Mouse (Mus musculus) heart, embryonic 10.5 days (tissue): Measurements from ENCODE around the gene Lefty1. TPM values are rescaled to one million over a fixed set of nuclear protein-coding genes. Genes with fewer than 3 reads are reported as not detected.
A peak's percentile ranks its signal among the peaks of the same experiment; 100 is the strongest.

Experiments used
- DNase-seq: peaks from one replicate; pipeline ENCODE4 v3.0.0-alpha.2; 2017; ENCODE audit warnings: low spot score
- H3K27ac ChIP-seq: fragments of 300-500 bp; sonication (generic); 2 replicates; pipeline ENCODE4 v1.5.1; 2016; ENCODE audit warnings: mild to moderate bottlenecking
- H3K27me3 ChIP-seq: fragments of 300-500 bp; sonication (generic); 2 replicates; pipeline ENCODE4 v1.6.1; 2016; ENCODE audit warnings: mild to moderate bottlenecking; ENCODE audit not compliant: poor library complexity, insufficient read depth, severe bottlenecking
- H3K36me3 ChIP-seq: fragments of 300-500 bp; sonication (generic); 2 replicates; pipeline ENCODE4 v1.6.1; 2016; ENCODE audit warnings: mild to moderate bottlenecking, moderate library complexity
- H3K4me1 ChIP-seq: fragments of 300-500 bp; sonication (generic); 2 replicates; pipeline ENCODE4 v1.6.1; 2016; ENCODE audit warnings: mild to moderate bottlenecking
- H3K4me3 ChIP-seq: fragments of 300-500 bp; sonication (generic); 2 replicates; pipeline ENCODE4 v1.5.1; 2016; ENCODE audit warnings: mild to moderate bottlenecking, moderate library complexity
- H3K9me3 ChIP-seq: fragments of 300-500 bp; sonication (generic); 2 replicates; pipeline ENCODE4 v1.6.1; 2016; ENCODE audit warnings: mild to moderate bottlenecking, moderate library complexity
- WGBS: fragments of 180-500 bp; shearing (Covaris S2); methylation state at CpG from one replicate; pipeline ENCODE4 v1.1.7; 2016; 5-methylcytosine and 5-hydroxymethylcytosine counted together
- polyA plus RNA-seq: library from polyadenylated mRNA; unstranded; fragments of >200 nt; fragmentation: Nextera tagmentation; extraction: Ambion mirVana; gene quantifications from 2 replicates; pipeline ENCODE4 v1.2.1, GENCODE M21; 2016

Gene Lefty1
- polyA plus RNA-seq, 1 experiment from 2014 or later: 0.89 TPM

- Histone ChIP-seq H3K4me1 (peaks cover 51% of the 10 kb centered on the region), H3K4me3 (no peak overlapping the region), H3K27ac (peak overlapping the region; percentile 71), H3K36me3 (peaks cover 30% of the 10 kb centered on the region; the same call in 1 of the 2 replicates), H3K9me3 (no peaks in the 10 kb centered on the region), H3K27me3 (peaks cover 34% of the 10 kb centered on the region)
- 33% methylated on average over 20 of the region's 20 CpGs for WGBS
- DNase-seq: peak; percentile 87
Measured at GRCm38 (mm10) chr1:180945001-180945980, 10.5 kb downstream of the Lefty1 start.

- Histone ChIP-seq H3K36me3 (peaks cover 35% of the 10 kb centered on the region; the same call in 1 of the 2 replicates), H3K27ac (no peak overlapping the region; the same call in 1 of the 2 replicates), H3K27me3 (peaks cover 22% of the 10 kb centered on the region), H3K4me1 (peaks cover 45% of the 10 kb centered on the region), H3K9me3 (no peaks in the 10 kb centered on the region), H3K4me3 (no peak overlapping the region)
- no peak for DNase-seq
- 87% methylated on average over 6 of the region's 6 CpGs for WGBS
Measured at GRCm38 (mm10) chr1:180946448-180946847, 11.6 kb downstream of the Lefty1 start.

- WGBS: 82% methylated on average over 6 of the region's 6 CpGs
- DNase-seq: no peak
- Histone ChIP-seq H3K27ac (no peak overlapping the region), H3K9me3 (no peaks in the 10 kb centered on the region), H3K27me3 (no peaks in the 10 kb centered on the region), H3K4me1 (no peaks in the 10 kb centered on the region), H3K4me3 (no peak overlapping the region), H3K36me3 (peaks cover 68% of the 10 kb centered on the region; the same call in 1 of the 2 replicates)
Measured at GRCm38 (mm10) chr1:180952085-180952746, 17.4 kb downstream of the Lefty1 start.

- Histone ChIP-seq H3K9me3 (no peaks in the 10 kb centered on the region), H3K27me3 (no peaks in the 10 kb centered on the region), H3K4me3 (no peak overlapping the region), H3K27ac (no peak overlapping the region), H3K36me3 (peaks cover 67% of the 10 kb centered on the region; the same call in 1 of the 2 replicates), H3K4me1 (no peaks in the 10 kb centered on the region)
- DNase-seq: no peak
- 83% methylated on average over 5 of the region's 5 CpGs for WGBS
Measured at GRCm38 (mm10) chr1:180952808-180953207, 18.0 kb downstream of the Lefty1 start.

- H3K27me3 ChIP-seq: no peaks in the 10 kb centered on the region
- no peak overlapping the region for H3K27ac ChIP-seq
- H3K4me3 ChIP-seq: no peak overlapping the region
- WGBS: 85% methylated on average over 8 of the region's 8 CpGs
- DNase-seq: no peak
- H3K9me3 ChIP-seq: no peaks in the 10 kb centered on the region
- no peaks in the 10 kb centered on the region for H3K4me1 ChIP-seq
- H3K36me3 ChIP-seq: peaks cover 68% of the 10 kb centered on the region
Measured at GRCm38 (mm10) chr1:180956401-180956800, 21.6 kb downstream of the Lefty1 start.

GRCm38 (mm10) chr1:180956973-180957381 is 22.2 kb downstream of the Lefty1 start:
- no peaks in the 10 kb centered on the region for H3K9me3 ChIP-seq
- H3K27me3 ChIP-seq: no peaks in the 10 kb centered on the region
- H3K27ac ChIP-seq: no peak overlapping the region
- peaks cover 72% of the 10 kb centered on the region for H3K36me3 ChIP-seq
- no peaks in the 10 kb centered on the region for H3K4me1 ChIP-seq
- no peak for DNase-seq
- H3K4me3 ChIP-seq: no peak overlapping the region
- WGBS: 58% methylated on average over 8 of the region's 8 CpGs

- Histone ChIP-seq H3K27ac (peak overlapping the region; percentile 16; the same call in 1 of the 2 replicates), H3K4me3 (no peak overlapping the region), H3K36me3 (peaks cover 79% of the 10 kb centered on the region), H3K27me3 (no peaks in the 10 kb centered on the region), H3K9me3 (no peaks in the 10 kb centered on the region), H3K4me1 (no peaks in the 10 kb centered on the region)
- DNase-seq: no peak
- 78% methylated on average over 3 of the region's 3 CpGs for WGBS
Measured at GRCm38 (mm10) chr1:180957989-180958388, 23.2 kb downstream of the Lefty1 start.

GRCm38 (mm10) chr1:180958797-180959196 is 24.0 kb downstream of the Lefty1 start:
- no peaks in the 10 kb centered on the region for H3K9me3 ChIP-seq
- DNase-seq: no peak
- no peak overlapping the region for H3K27ac ChIP-seq
- no peak overlapping the region for H3K4me3 ChIP-seq
- 58% methylated on average over 3 of the region's 3 CpGs for WGBS
- no peaks in the 10 kb centered on the region for H3K4me1 ChIP-seq
- H3K27me3 ChIP-seq: no peaks in the 10 kb centered on the region
- peaks cover 79% of the 10 kb centered on the region for H3K36me3 ChIP-seq

GRCm38 (mm10) chr1:180965786-180966185 is 31.0 kb downstream of the Lefty1 start:
- WGBS: 71% methylated on average over 3 of the region's 3 CpGs
- H3K27ac ChIP-seq: no peak overlapping the region
- peaks cover 24% of the 10 kb centered on the region for H3K4me1 ChIP-seq
- H3K27me3 ChIP-seq: no peaks in the 10 kb centered on the region
- peaks cover 65% of the 10 kb centered on the region for H3K36me3 ChIP-seq
- DNase-seq: no peak
- no peaks in the 10 kb centered on the region for H3K9me3 ChIP-seq
- no peak overlapping the region for H3K4me3 ChIP-seq

GRCm38 (mm10) chr1:180966542-180966941 is 31.7 kb downstream of the Lefty1 start:
- H3K4me3 ChIP-seq: no peak overlapping the region
- WGBS: 57% methylated on average over 3 of the region's 3 CpGs
- H3K36me3 ChIP-seq: peaks cover 59% of the 10 kb centered on the region
- H3K27me3 ChIP-seq: no peaks in the 10 kb centered on the region
- no peak for DNase-seq
- H3K4me1 ChIP-seq: peaks cover 24% of the 10 kb centered on the region
- no peaks in the 10 kb centered on the region for H3K9me3 ChIP-seq
- H3K27ac ChIP-seq: no peak overlapping the region

- WGBS: 80% methylated on average over 7 of the region's 7 CpGs
- H3K4me3 ChIP-seq: no peak overlapping the region
- no peaks in the 10 kb centered on the region for H3K27me3 ChIP-seq
- no peak overlapping the region for H3K27ac ChIP-seq
- no peaks in the 10 kb centered on the region for H3K9me3 ChIP-seq
- peaks cover 24% of the 10 kb centered on the region for H3K4me1 ChIP-seq
- no peak for DNase-seq
- H3K36me3 ChIP-seq: peaks cover 59% of the 10 kb centered on the region
Measured at GRCm38 (mm10) chr1:180967261-180967660, 32.4 kb downstream of the Lefty1 start.

- Histone ChIP-seq H3K4me1 (peaks cover 13% of the 10 kb centered on the region), H3K4me3 (no peak overlapping the region), H3K36me3 (peaks cover 27% of the 10 kb centered on the region), H3K27me3 (no peaks in the 10 kb centered on the region), H3K9me3 (no peaks in the 10 kb centered on the region), H3K27ac (no peak overlapping the region)
- 83% methylated on average over 10 of the region's 11 CpGs for WGBS
- DNase-seq: no peak
Measured at GRCm38 (mm10) chr1:180972941-180973340, 38.1 kb downstream of the Lefty1 start.
